Mouse (Mus musculus) lung, adult 2 months (tissue): ENCODE measurements at regions not wholly inside any gene's neighbourhood (a gene's known extent, or its start where the extent isn't known, plus 50 kb on each side); places are given as distances from the start of the nearest gene placed in this dataset.

ENCODE experiments used
- CTCF ChIP-seq: fragments of 200-500 bp; IDR thresholded peaks from 2 replicates; pipeline ENCODE4 v1.5.1; 2011; ENCODE audit warnings: mild to moderate bottlenecking, low read length, control low read depth; ENCODE audit not compliant: insufficient read depth
- POLR2A ChIP-seq: fragments of 200-500 bp; IDR thresholded peaks from 2 replicates; pipeline ENCODE4 v1.6.1; 2011; ENCODE audit warnings: low read depth, mild to moderate bottlenecking, control low read depth, low read length, borderline replicate concordance; ENCODE audit errors: extremely low read depth

DNA sequence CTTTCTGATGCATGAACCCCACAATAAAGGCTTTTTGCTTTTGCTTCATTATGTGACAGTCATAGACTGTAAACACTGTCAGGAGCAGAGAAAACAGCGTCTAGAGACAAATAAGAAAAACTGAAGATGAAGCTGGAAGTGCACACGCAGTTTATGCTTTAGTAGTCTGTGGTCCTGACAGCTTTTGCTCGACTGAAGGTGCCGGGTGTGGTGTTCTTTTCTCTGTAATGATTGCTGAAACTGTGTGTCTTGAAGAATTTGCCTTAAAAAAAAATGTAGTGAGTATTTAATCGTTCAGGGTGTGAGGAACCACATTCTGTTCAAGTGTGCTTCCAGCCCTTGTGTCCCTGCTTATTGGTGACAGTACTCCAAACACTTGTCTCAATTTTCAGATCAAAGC lies 83.8 kb upstream of the Diaph3 start:
- no peak for TF ChIP-seq POLR2A
- no peak for TF ChIP-seq CTCF
